Mouse (Mus musculus) cortical plate, adult 2 months (tissue): ENCODE data around the gene Spata32.

Experiments
- CTCF ChIP-seq: fragments of 200-500 bp; IDR thresholded peaks from 2 replicates; pipeline ENCODE4 v1.5.1; 2011; ENCODE audit warnings: mild to moderate bottlenecking, control low read depth, low read length; ENCODE audit not compliant: insufficient read depth; ENCODE audit errors: extremely low read depth
- POLR2A ChIP-seq: fragments of 200-500 bp; IDR thresholded peaks from 2 replicates; pipeline ENCODE4 v1.6.1; 2011; ENCODE audit warnings: mild to moderate bottlenecking, low read length, control low read depth; ENCODE audit not compliant: insufficient read depth; ENCODE audit errors: extremely low read depth

DNA sequence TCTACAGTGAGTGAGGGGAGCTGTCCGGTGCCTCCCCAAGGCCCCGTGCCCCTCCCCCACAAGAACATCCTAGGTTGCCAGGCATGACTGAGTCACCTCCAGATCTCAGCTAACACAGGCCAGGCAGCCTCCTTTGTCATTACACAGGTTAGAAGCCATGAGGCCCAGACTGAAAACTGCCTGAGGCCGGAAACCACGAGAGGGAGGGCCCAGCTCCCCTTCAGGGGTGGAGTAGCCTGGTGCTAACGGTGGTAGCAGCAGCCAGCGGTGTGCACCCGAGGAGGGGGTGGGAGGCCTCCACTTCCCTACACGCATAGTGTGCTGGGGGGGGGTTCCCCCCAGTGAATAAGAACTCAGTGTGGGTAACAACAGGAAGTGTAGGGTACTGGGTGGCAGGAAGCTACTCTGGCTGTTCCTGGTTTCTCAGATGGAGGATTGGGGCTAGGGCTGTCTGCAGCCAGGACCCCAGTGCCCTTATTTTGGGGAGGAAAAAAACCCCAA is 43.3 kb downstream of the Spata32 start:
- TF ChIP-seq CTCF: no peak
- TF ChIP-seq POLR2A: no peak
